Mouse (Mus musculus): ENCODE measurements around the gene Mief2. TPM values are rescaled to one million over a fixed set of nuclear protein-coding genes. Genes with fewer than 3 reads are reported as not detected.

Gene Mief2
- polyA plus RNA-seq, 1 experiment from 2014 or later, result 19.0 TPM

- no peak overlapping the region for H3K4me2 ChIP-seq (ENCODE audit: low read length)
- no peak overlapping the region for H3K4me3 ChIP-seq (ENCODE audit: control insufficient read depth in 1 of 2, insufficient read depth in 1 of 2, low read depth in 1 of 2, low read length in 2 of 2)
- WGBS, result 92% methylated on average over 45 of the region's 45 CpGs
These were observed 18.4 kb upstream of the Mief2 start for GRCm38 (mm10) chr11:60709481-60710465.

GRCm38 (mm10) chr11:60711218-60711617 is 17.0 kb upstream of the Mief2 start:
- 93% methylated on average over 17 of the region's 17 CpGs for WGBS
- Histone ChIP-seq H3K4me3 (ENCODE audit: control insufficient read depth in 1 of 2, insufficient read depth in 1 of 2, low read depth in 1 of 2, low read length in 2 of 2) (no peak overlapping the region), H3K4me1 (ENCODE audit: control insufficient read depth in 2 of 2, insufficient read depth in 2 of 2, low read length in 2 of 2) (peaks cover 0 to 6% of the 10 kb centered on the region in 2 experiments; a peak in 1 of 4 replicates), H3K9ac (ENCODE audit: low read length) (no peak overlapping the region), H3K4me2 (ENCODE audit: low read length) (no peak overlapping the region), H3K9me3 (ENCODE audit: control insufficient read depth, low read length) (no peaks in the 10 kb centered on the region), H3K27me3 (ENCODE audit: control insufficient read depth, insufficient read depth, low read length) (no peaks in the 10 kb centered on the region), H3K36me3 (ENCODE audit: control insufficient read depth, insufficient read depth, low read length) (peaks cover 100% of the 10 kb centered on the region), H3K27ac (replicated peaks in 1 of 2; ENCODE audit: control insufficient read depth in 1 of 2, insufficient read depth in 1 of 2, low read depth in 2 of 2, low read length in 2 of 2) (no peak overlapping the region)
- ATAC-seq (ENCODE audit: insufficient number of reproducible peaks, insufficient read depth, low FRiP score, low read depth), result no peak

More at GRCm38 (mm10) chr11:60709481-60710465, 18.4 kb upstream of the Mief2 start:
- ATAC-seq (ENCODE audit: insufficient number of reproducible peaks, insufficient read depth, low FRiP score, low read depth), result no peak
- Histone ChIP-seq H3K36me3 (ENCODE audit: control insufficient read depth, insufficient read depth, low read length) (peaks cover 100% of the 10 kb centered on the region), H3K9ac (ENCODE audit: low read length) (no peak overlapping the region), H3K27me3 (ENCODE audit: control insufficient read depth, insufficient read depth, low read length) (no peaks in the 10 kb centered on the region), H3K9me3 (ENCODE audit: control insufficient read depth, low read length) (no peaks in the 10 kb centered on the region), H3K27ac (replicated peaks in 1 of 2; ENCODE audit: control insufficient read depth in 1 of 2, insufficient read depth in 1 of 2, low read depth in 2 of 2, low read length in 2 of 2) (no peak overlapping the region), H3K4me1 (ENCODE audit: control insufficient read depth in 2 of 2, insufficient read depth in 2 of 2, low read length in 2 of 2) (peaks cover 0 to 6% of the 10 kb centered on the region in 2 experiments; a peak in 1 of 4 replicates)

- no peak overlapping the region for H3K9ac ChIP-seq (ENCODE audit: low read length)
- H3K27me3 ChIP-seq (ENCODE audit: control insufficient read depth, insufficient read depth, low read length), result no peaks in the 10 kb centered on the region
- peaks cover 100% of the 10 kb centered on the region for H3K36me3 ChIP-seq (ENCODE audit: control insufficient read depth, insufficient read depth, low read length)
- H3K4me1 ChIP-seq (ENCODE audit: control insufficient read depth in 2 of 2, insufficient read depth in 2 of 2, low read length in 2 of 2), result peaks cover 0 to 11% of the 10 kb centered on the region in 2 experiments; a peak in 1 of 4 replicates
- 91% methylated on average over 18 of the region's 18 CpGs for WGBS
- no peak for ATAC-seq (ENCODE audit: insufficient number of reproducible peaks, insufficient read depth, low FRiP score, low read depth)
- no peak overlapping the region for H3K27ac ChIP-seq (replicated peaks in 1 of 2; ENCODE audit: control insufficient read depth in 1 of 2, insufficient read depth in 1 of 2, low read depth in 2 of 2, low read length in 2 of 2)
- H3K9me3 ChIP-seq (ENCODE audit: control insufficient read depth, low read length), result no peaks in the 10 kb centered on the region
- no peak overlapping the region for H3K4me3 ChIP-seq (ENCODE audit: control insufficient read depth in 1 of 2, insufficient read depth in 1 of 2, low read depth in 1 of 2, low read length in 2 of 2)
- H3K4me2 ChIP-seq (ENCODE audit: low read length), result no peak overlapping the region
These were observed 16.2 kb upstream of the Mief2 start for GRCm38 (mm10) chr11:60712040-60712439.

- 0 out of 4 replicates have a peak, but pooled peaks cover 0 to 6% of the 10 kb centered on the region in 2 experiments for H3K4me1 ChIP-seq (ENCODE audit: control insufficient read depth in 2 of 2, insufficient read depth in 2 of 2, low read length in 2 of 2)
- ATAC-seq (ENCODE audit: insufficient number of reproducible peaks, insufficient read depth, low FRiP score, low read depth), result no peak
- no peaks in the 10 kb centered on the region for H3K27me3 ChIP-seq (ENCODE audit: control insufficient read depth, insufficient read depth, low read length)
- 91% methylated on average over 13 of the region's 13 CpGs for WGBS
- H3K4me3 ChIP-seq (ENCODE audit: control insufficient read depth in 1 of 2, insufficient read depth in 1 of 2, low read depth in 1 of 2, low read length in 2 of 2), result no peak overlapping the region
- no peak overlapping the region for H3K9ac ChIP-seq (ENCODE audit: low read length)
- no peak overlapping the region for H3K4me2 ChIP-seq (ENCODE audit: low read length)
- no peaks in the 10 kb centered on the region for H3K9me3 ChIP-seq (ENCODE audit: control insufficient read depth, low read length)
- H3K27ac ChIP-seq (replicated peaks in 1 of 2; ENCODE audit: control insufficient read depth in 1 of 2, insufficient read depth in 1 of 2, low read depth in 2 of 2, low read length in 2 of 2), result no peak overlapping the region
- H3K36me3 ChIP-seq (ENCODE audit: control insufficient read depth, insufficient read depth, low read length), result peaks cover 100% of the 10 kb centered on the region
These were observed 15.5 kb upstream of the Mief2 start for GRCm38 (mm10) chr11:60712639-60713255.

- Histone ChIP-seq H3K4me3 (ENCODE audit: control insufficient read depth in 1 of 2, insufficient read depth in 1 of 2, low read depth in 1 of 2, low read length in 2 of 2) (no peak overlapping the region), H3K4me1 (ENCODE audit: control insufficient read depth in 2 of 2, insufficient read depth in 2 of 2, low read length in 2 of 2) (peaks cover 4 to 18% of the 10 kb centered on the region in 2 experiments), H3K36me3 (ENCODE audit: control insufficient read depth, insufficient read depth, low read length) (peaks cover 100% of the 10 kb centered on the region), H3K9me3 (ENCODE audit: control insufficient read depth, low read length) (no peaks in the 10 kb centered on the region), H3K27me3 (ENCODE audit: control insufficient read depth, insufficient read depth, low read length) (no peaks in the 10 kb centered on the region), H3K9ac (ENCODE audit: low read length) (no peak overlapping the region), H3K27ac (replicated peaks in 1 of 2; ENCODE audit: control insufficient read depth in 1 of 2, insufficient read depth in 1 of 2, low read depth in 2 of 2, low read length in 2 of 2) (no peak overlapping the region), H3K4me2 (ENCODE audit: low read length) (no peak overlapping the region)
- WGBS, result 89% methylated on average over 5 of the region's 5 CpGs
- ATAC-seq (ENCODE audit: insufficient number of reproducible peaks, insufficient read depth, low FRiP score, low read depth), result no peak
These were observed 12.4 kb upstream of the Mief2 start for GRCm38 (mm10) chr11:60715833-60716232.

GRCm38 (mm10) chr11:60719263-60719662 is 8.9 kb upstream of the Mief2 start:
- H3K36me3 ChIP-seq (ENCODE audit: control insufficient read depth, insufficient read depth, low read length), result peaks cover 100% of the 10 kb centered on the region
- H3K27ac ChIP-seq (replicated peaks in 1 of 2; ENCODE audit: control insufficient read depth in 1 of 2, insufficient read depth in 1 of 2, low read depth in 2 of 2, low read length in 2 of 2), result peak overlapping the region; percentile 12 to 54; a peak in 3 of 4 replicates
- H3K9me3 ChIP-seq (ENCODE audit: control insufficient read depth, low read length), result no peaks in the 10 kb centered on the region
- 0 out of 2 replicates have a peak overlapping the region, but pooled peaks have one; percentile 6 for H3K9ac ChIP-seq (ENCODE audit: low read length)
- WGBS, result 29% methylated on average over 5 of the region's 5 CpGs
- no peaks in the 10 kb centered on the region for H3K27me3 ChIP-seq (ENCODE audit: control insufficient read depth, insufficient read depth, low read length)
- peaks cover 4 to 18% of the 10 kb centered on the region in 2 experiments for H3K4me1 ChIP-seq (ENCODE audit: control insufficient read depth in 2 of 2, insufficient read depth in 2 of 2, low read length in 2 of 2)
- no peak overlapping the region for H3K4me2 ChIP-seq (ENCODE audit: low read length)
- H3K4me3 ChIP-seq (ENCODE audit: control insufficient read depth in 1 of 2, insufficient read depth in 1 of 2, low read depth in 1 of 2, low read length in 2 of 2), result no peak overlapping the region
- ATAC-seq (ENCODE audit: insufficient number of reproducible peaks, insufficient read depth, low FRiP score, low read depth), result peak; percentile 28; the same call in 1 of the 2 replicates

GRCm38 (mm10) chr11:60726601-60727391 is 1.4 kb upstream of the Mief2 start, which contains the start of gene Flii:
Gene Flii (minus strand): TSS chr11:60727263.
- H3K9ac ChIP-seq (ENCODE audit: low read length), result peak within 1 kb of the TSS; percentile 94
- peak; percentile 75; the same call in 1 of the 2 replicates for ATAC-seq (ENCODE audit: insufficient number of reproducible peaks, insufficient read depth, low FRiP score, low read depth)
- H3K9me3 ChIP-seq (ENCODE audit: control insufficient read depth, low read length), result no peaks in the 10 kb centered on the region
- peak within 1 kb of the TSS; percentile 84 to 91 for H3K27ac ChIP-seq (replicated peaks in 1 of 2; ENCODE audit: control insufficient read depth in 1 of 2, insufficient read depth in 1 of 2, low read depth in 2 of 2, low read length in 2 of 2)
- H3K36me3 ChIP-seq (ENCODE audit: control insufficient read depth, insufficient read depth, low read length), result peaks cover 52% of the 10 kb centered on the region
- H3K4me1 ChIP-seq (ENCODE audit: control insufficient read depth in 2 of 2, insufficient read depth in 2 of 2, low read length in 2 of 2), result peaks cover 13 to 25% of the 10 kb centered on the region in 2 experiments
- under 1% methylated on average over 61 of the region's 71 CpGs for WGBS
- H3K4me3 ChIP-seq (ENCODE audit: control insufficient read depth in 1 of 2, insufficient read depth in 1 of 2, low read depth in 1 of 2, low read length in 2 of 2), result peak within 1 kb of the TSS; percentile 83 to 89
- H3K27me3 ChIP-seq (ENCODE audit: control insufficient read depth, insufficient read depth, low read length), result no peaks in the 10 kb centered on the region
- peak within 1 kb of the TSS; percentile 80 for H3K4me2 ChIP-seq (ENCODE audit: low read length)

All from heart, embryonic 14.5 days (tissue).